Mouse (Mus musculus) kidney, postnatal 36 days (tissue): ENCODE results near the gene 2410137M14Rik.

Source experiments
- DNase-seq, 2 experiments: peaks; one replicate each; pipeline ENCODE4 v3.0.0; 2021 to 2022; ENCODE audit warnings: mixed read lengths in 2 of 2

Gene 2410137M14Rik

DNA sequence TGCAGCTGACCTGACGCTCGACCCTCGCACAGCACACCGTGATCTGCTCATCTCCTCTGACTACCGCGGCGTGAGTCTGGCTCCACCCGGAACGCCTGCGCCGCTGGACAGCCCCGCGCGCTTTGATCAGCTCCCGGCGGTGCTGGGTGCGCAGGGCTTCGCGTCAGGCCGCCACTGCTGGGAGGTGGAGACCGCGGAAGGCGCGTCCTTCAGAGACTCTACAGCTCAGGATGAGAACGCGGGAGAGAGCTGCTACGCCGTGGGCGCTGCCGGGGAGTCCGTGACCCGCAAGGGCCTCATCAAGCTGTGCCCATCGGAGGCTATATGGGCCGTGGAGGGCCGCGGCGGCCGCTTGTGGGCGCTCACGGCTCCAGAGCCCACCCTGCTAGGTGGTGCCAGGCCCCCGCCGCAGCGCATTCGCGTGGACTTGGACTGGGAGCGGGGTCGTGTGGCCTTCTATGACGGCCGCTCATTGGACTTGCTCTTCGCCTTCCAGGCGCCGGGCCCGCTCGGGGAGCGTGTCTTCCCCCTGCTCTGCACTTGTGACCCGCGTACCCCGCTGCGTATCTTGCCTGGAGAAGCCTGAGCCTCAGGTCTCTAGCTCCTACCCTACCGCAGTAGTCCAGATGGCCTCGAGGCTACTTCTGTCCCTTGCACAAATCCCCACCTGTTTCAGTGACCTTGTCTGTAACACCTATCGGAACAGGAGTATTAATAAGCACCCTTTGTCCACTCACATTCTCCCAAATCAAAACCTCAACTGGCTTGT is 33.8 kb downstream of the 2410137M14Rik start:
- peak; percentile 36 to 76 for DNase-seq

DNA sequence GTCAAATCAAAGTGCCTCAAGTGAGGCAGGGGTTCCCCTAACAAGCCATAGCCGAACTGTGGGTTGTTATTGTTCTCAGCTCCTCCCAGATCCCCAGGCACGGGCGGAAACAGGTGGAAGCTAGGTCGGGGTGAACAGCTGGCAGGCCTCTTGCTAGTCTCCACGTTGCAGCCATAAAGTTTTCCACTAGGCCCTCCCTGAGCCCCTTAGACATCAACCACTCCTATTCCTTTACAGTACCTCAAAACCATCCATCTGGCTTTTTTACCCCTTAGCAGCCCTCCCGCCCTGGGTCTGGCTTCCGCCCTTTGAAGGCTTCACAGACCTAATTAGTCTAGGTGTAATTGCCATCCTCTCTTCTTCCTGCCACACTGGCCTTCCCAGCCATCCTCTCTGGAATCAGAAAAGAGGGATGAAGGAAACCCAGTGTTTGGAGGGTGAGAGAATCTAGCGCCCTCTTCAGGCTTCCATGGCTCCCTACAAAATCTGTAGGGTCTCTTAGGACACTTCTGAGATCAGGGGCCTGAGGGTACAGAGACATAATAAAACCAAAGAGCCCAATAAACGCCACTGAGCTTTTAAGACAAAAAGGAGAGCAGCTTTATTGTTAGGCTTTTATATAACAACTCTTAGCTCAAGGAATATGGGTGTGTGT is 36.8 kb downstream of the 2410137M14Rik start:
- no peak for DNase-seq

- no peak for DNase-seq
These were observed 37.3 kb downstream of the 2410137M14Rik start for GRCm38 (mm10) chr17:36943691-36944090.

DNA sequence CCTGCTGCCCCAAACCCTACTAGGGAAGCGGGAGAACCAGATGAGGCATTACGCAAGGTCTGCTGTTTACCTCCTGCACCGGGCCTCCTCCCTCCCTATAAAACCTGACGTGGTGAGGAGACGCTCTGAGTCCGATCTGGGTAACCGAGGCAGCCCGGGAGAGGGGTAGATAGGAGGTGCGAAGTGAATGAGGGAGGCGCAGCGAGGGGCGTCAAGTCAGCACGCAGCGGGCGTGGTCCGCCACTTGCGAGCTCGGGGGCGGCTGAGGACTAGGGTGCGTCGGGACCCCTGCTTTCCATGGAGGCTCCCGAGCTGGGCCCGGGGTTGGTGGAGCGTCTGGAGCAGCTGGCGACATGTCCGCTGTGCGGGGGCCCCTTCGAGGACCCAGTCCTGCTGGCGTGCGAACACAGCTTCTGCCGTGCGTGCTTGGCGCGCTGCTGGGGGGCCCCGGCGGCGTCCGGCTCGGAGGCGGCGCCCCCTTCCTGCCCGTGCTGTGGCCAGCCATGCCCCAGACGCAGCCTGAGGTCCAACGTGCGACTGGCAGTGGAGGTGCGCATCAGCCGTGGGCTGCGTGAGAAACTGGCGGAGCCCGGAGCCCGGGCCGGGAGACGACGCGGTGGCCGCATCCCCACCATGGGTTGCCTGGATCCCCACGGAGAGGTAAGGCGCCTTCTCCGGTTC is 38.1 kb downstream of the 2410137M14Rik start, which contains the start of gene Rnf39:
Gene Rnf39 (plus strand): TSS at position 128 of the 681 bp plus-strand sequence.
- DNase-seq: peak in 1 of 2 experiments; percentile 18

- DNase-seq: peak; percentile 37 to 63
These were observed 38.6 kb downstream of the 2410137M14Rik start for GRCm38 (mm10) chr17:36942391-36942790.

DNA sequence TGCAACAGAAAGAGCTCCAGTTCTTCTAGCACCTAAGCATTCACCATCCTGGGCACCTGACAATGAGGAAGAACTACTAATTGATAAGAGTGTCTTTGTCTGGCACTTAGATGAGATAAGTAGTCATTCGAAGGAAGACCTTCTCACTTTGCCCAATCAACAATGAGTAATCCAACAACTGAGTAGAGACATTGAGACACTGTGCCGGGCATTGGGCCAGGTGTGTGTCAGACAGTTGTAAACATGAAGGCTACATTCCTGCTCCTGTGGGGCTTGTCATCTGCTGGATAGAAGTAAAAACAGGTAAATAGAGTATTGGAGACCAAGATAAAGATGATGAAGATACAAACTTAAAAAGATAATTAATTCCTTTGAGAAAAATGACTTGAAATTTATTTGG is 43.0 kb downstream of the 2410137M14Rik start:
- DNase-seq: no peak

- peak; percentile 60 to 66 for DNase-seq
These were observed 49.2 kb downstream of the 2410137M14Rik start for GRCm38 (mm10) chr17:36931806-36932205.

DNA sequence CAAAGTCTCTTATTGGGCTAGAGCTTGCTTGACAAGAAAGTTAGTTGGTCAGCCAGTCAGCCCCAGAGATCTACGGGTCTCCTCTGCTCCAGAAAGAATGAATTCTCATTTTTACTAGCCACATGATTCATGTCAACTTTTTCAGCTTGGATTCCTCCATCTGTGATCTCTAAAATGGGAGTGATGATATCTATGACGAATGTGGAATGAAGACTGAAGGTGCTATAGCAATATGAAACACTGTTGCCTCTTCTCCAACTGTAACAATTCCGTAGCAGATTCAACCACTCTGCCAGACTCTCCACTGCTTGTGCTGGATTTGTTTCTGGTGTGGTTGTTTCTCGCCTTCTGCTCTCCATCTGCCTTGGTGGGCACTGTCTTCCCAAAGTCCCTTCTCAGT is 49.9 kb downstream of the 2410137M14Rik start:
- DNase-seq: no peak

- DNase-seq: peak; percentile 30 to 64
These were observed 50.8 kb downstream of the 2410137M14Rik start for GRCm38 (mm10) chr17:36930233-36930632.

DNA sequence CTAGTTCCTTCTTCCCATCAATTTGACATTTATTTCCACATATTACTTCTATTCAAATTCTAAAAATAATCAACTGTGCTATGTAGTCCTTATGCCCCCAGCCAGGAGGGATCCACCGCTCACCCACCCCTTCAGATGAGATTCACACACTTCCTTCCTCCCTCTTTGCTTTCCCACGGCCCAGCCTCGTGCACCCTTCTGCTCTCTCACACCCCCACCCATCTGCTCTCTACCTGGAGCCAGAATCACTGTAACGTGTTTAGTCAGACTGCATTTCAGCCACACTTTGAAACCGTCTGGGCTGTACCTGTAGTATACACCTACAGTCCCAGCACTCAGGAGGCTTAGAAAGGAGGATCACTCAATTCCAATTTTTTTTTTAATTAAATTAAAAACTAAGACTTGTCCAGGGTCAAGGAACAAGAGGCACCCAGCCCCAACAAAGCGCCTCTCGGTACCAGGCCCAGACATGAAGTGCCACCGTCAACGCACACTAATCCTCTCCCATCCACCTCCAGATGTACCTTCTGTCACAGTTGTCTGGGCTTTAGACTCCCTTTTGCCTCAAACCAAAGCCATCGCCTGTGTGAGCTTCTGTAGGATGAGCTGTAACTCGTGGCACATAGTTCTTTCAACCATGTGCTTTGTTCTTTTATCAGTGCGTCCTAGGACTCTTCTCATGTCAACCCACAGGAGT is 51.7 kb downstream of the 2410137M14Rik start:
- DNase-seq: no peak
